Mouse (Mus musculus) testis, postnatal 14 days (tissue): Measurements from ENCODE around the gene Tvp23b.

Source experiments
- DNase-seq: peaks from one replicate; pipeline ENCODE4 v3.0.0; 2021; ENCODE audit warnings: low spot score

Gene Tvp23b

DNA sequence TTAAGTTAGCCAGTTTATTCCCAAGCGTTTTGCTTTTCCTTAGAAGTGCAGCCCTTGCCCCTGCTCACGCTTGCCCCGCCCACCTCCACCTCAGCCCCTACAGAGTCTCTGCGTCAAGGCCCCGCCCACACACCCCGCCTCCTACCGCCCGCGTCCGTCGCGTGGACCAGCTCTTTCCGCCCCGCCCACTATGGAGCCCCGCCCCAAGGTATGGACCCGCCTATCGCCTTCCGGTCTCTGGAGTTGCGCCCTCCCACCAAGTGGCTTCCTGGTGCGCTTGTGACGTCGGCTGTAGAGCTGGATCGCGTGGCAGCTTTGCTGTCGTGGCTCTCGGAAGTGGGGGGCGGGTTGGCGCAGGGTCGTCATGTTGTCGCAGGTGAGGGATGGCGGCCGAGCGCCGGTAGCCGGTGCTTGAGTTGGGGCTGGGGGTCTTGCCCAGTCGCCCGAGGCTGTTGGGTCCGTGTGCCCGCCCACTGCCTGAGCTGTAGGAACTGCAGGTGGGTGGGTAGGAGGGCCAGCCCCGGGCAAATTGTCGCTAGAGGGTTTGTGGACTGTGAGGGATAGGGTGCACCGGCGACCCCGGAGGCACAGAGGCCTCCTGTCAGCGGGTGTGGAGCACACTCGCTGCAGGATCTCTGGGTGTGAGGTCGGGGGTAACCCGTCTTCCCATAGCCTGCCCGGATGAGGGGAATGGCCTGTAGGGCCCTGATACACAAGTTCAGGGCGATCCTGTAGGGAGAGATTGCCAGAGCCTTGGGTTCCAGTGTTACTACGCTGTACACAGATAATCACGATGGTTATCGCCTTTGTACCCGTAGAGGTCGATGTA, at the start of gene Tvp23b:
Tvp23b (plus strand) TSS at position 236 of the 829 bp plus-strand sequence.
- peak; percentile 98 for DNase-seq

DNA sequence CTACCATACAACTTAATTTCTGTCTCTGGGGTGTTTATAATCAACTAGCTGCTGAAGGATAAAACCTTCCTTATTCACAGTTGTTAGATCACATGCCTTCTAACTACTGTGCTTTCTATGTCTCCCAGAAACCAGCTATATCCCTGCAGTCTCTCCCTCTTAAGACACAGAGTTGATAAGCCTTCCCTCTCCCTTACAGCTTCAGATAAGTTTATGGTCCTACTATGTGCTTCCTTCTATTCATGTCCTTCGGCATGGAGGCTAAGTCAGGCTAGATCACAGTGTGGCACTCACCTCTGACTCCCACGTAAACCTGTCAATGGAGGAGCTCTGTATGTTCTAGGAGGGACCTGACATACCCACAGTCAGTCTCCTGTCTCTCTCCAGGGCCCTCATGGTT, 48.9 kb upstream of the Tvp23b start:
- DNase-seq: no peak

DNA sequence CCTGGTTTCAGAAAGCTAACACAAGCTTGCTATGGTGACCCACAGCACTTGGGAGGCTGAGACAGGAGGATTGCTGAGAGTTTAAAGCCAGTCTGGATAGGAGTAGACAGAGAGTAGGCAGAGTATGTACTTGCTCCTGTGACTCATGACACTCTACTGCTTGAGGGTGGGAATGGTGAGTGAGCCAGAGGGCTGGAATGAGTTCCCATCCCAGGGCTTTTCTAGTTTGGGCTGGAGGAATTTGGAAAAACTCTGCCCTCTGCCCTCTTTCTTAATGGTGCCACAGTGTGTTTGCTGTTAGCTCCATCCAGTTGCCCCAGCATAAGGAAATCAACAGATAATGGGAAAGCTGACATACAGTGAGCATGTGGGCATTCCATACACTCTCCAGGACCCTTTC, 47.3 kb upstream of the Tvp23b start:
- no peak for DNase-seq

DNA sequence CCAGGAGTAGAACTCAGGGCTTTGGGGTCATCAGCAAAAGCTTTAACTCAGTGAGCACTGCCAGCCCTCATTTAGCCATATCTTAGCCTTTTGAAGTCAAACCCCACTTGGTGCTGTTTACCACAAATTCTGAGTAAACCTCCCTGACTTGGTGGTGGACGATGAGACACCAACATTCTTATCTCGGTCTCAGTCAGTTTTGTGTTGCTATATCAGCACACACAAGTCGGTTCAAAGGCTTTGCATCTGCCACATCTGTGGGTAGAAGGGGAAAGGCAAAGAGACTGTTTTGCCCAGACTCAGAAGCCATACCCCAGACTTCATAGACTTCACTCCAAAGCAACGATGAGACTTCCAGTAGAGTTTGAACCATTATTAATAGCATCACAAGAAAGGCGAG, 34.7 kb upstream of the Tvp23b start:
- no peak for DNase-seq

DNA sequence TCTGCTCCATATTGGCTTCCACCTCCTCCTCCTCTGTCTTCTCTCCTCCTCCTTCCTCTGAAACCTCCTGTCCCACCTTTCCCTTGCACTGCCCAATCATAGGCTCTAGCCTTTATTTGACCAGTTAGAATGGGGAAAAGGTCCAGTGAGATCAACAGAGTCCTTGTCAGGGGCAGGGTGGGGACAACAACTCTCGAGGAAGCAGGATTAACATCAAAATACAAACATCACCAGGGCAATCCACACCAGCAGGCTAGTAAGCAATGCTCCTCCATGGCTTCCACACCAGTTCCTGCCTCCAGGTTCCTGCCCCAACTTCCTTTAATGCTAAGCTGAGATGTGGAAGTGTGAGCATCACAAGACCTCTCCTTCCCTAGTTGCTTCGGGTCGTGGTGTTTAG, 33.5 kb upstream of the Tvp23b start:
- no peak for DNase-seq

DNA sequence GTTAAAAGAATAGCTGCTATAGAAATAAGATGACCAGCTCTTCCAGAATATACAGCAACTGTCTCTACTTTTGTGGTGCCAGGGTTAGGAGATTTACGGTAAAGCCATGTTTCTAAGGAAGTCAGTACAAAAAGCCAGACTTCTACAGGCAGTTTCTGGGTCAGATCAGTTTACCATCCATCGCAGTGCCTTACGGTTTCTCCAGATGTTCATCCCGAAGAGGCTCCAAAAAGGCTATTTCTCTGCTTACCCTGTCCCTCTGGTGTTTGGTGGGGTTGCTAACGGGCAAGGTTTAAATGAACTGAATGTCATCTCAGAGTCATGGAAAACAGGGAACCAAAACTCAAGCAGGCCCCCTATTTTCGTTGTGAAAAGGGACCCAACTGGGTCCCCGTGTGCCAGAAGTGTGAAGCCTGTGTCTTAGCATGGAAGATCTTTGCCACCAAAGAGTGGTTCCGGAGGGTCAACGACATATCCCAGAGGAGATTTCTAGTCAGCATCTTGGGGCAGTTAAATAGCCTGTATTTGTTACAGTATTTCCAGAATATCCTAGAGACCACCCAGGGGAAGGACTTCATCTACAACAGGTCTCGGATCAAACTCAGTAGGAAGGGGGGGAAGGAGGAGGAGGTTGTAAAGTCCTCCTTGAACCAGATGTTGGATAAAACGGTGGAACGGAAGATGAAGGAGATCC, 32.1 kb upstream of the Tvp23b start, which contains the start of gene Fbxw10:
Fbxw10 (plus strand) TSS at position 109 of the 694 bp plus-strand sequence.
- no peak for DNase-seq

DNA sequence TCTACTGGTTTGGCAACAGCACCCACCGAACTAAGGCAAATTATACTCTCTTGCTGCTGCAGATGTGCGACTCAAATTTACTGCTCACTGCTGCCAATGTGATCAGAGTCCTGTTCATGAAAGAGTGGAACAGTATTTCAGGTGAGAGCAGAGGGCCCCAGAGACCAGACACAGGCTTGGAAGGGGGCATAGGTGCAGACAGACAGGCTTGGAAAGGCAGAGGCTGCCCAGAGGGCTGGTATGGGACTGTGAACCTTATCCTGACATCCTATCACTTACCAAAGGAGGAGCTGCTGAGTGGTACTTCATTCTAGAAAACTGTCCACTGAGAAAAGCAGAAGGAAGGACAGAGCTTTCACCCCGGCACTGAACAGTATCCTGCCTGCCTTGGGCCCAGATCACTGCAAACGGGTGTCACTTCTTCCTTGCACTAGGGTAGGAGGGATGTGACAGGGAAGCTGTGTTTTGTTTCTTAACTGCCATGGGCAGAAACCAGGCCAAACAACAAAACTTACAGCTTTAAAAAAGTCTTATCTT, 31.5 kb upstream of the Tvp23b start:
- no peak for DNase-seq

DNA sequence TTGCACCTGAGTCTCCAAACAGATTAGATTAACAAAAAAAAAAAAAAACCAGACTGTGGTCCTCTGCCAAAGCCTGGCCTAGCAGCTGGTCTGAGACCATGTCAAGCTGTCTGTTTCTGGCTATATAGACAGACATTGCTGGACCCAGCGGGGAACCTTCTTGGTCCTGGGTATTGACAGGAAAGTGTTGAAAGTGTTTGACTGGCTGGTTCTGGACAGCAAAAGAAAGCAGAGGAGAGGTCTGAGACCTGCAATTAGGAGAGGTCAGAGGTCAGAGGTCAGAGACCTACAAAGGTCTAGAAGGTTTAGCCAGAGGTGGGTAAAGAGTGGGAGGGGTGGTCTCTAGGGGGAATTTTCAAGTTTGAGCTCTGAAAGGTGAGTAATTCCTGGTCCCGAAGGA, 31.0 kb upstream of the Tvp23b start:
- no peak for DNase-seq

DNA sequence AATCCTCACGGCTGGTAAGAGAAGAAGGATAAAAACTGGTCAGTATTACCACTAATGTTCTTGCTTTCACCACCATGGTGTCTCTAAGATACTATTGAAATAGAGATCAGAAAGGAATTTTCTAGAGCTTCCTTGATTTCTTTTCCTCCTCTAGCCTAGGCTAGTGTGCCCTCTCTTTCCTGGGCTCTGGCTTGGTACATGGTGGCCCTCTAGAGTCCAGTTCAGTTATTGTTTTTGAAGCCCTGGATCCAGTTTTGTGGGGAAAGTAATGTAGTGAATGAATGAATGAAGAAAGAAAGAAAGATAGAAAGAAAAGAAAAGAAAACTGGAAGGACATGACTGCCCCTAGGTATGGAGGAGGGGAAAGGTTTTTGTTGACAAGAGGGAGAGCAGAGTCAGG, 28.1 kb upstream of the Tvp23b start:
- DNase-seq: no peak

DNA sequence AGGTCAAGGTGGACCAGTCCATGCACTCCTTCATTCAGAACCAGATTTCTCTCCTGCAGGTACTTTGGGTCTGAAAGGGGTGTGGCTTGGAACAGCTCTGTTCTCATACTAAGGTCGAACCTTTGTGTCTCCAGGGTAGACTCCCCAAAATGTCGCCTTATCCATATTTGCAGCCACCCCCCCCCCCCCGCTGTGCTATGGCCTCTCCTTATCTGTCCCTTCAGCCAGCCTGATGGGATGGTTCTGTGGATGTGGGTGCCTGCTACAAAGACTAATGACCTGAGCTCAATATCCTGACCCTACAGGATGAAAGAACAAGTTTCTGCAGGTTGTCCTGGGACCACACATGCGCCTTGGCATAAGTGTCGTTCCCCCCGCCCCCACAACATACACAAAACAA, 25.9 kb upstream of the Tvp23b start:
- no peak for DNase-seq

DNA sequence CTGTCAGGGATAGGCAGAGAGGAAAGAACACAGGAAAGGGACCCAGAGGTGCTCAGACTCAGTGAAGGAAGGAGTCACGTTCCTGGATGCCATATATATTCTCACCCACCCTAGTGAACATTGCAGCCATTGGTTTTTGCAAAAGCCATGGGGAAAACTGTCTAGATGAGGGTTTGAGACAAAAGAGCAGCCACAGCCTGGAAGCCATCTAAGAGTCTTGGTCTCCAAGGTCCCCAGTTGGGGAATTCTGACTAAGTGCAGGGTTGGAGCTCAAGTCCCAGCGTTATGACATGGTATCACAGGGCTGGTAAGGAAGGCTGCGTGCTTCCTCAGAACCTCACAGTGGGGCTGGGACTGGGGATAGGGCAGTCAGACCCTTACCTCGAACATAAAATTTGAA, 13.7 kb upstream of the Tvp23b start:
- DNase-seq: no peak

DNA sequence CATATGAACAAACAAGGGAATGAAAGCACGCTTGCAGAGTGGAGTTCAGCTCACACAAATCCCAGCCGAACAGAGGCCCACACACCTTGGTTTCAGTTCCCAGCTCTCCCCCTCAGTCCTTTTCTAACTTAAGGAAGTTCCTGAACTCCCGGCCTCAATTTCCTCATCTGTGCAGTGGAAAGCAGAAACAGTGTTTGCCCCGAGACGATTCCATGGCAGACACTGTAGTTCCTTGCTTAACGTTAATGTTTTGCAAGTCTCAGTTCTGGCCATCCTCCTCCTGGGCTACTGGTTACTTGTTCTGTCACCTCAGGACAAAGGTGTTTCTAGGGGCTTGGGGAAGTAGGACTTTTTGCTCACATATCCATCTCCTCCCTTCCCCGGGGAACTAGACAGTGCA, 12.6 kb upstream of the Tvp23b start:
- no peak for DNase-seq

DNA sequence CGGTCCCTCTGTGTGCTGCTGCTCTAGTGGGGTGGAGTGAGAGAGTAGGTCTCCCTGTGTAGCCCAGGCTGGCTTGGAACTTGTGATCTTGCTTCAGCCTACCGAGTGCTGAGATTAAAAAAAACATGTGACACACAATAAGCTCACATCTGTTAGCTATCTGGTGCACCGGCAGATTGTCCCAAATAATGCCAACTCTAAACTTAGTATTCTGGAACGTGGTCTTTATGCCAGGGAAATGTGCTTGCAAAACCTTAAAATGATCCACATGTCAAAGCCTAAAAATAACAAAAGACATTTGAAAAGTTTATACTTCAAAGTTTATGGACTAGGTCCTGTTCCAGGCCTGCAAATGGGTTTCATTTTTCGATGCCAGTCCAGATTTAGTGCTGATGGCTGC, 10.1 kb upstream of the Tvp23b start:
- no peak for DNase-seq

DNA sequence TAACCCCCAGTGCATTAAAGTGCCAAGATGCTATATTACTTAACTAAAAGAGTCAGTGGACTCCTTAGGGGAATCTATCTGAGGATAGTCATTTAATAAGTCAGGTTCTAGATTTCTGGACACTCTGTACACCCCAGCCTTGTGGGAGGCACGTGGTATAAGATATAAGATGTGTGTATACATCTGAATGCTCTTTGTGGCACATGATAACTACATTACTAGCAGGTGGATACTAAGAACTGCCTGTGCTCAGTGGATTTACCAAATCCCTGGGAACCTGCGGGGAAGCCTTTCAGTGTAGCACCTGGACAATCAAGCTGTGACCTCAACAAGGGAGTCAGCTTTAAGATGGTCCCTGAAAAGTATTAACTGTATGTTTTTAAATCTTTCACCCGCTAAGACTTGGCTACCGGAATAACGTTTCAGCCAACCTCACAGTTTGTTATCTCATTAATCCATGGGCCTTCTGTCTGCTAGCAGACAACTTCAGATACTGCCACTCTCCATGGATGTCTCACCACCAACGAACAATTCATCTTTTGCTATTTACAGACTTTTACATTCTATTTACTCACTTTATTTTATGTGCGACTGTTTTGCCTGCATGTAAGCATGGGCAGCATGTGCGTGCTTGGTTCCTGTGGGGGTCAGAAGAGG, 9.4 kb upstream of the Tvp23b start:
- DNase-seq: no peak

DNA sequence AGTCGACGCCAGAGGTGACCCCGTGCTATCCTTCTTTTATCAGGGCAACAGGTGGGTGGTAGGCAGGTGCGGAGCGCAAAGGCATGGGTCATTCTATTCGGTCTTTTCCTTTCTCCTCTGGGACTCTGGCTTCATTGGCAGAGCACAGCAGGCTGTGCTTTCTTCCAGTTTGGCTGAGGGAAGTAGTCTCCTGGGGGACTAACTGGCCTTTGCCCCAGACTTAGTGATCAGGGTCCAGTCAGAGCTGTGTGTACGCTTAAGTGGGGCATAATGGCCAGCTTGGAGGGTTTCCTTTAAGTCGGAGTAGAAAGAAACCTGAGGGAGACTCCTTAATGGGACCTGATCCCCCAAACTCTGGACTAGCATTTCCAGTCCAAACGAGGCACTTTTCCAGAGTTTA, 5.8 kb upstream of the Tvp23b start:
- no peak for DNase-seq

DNA sequence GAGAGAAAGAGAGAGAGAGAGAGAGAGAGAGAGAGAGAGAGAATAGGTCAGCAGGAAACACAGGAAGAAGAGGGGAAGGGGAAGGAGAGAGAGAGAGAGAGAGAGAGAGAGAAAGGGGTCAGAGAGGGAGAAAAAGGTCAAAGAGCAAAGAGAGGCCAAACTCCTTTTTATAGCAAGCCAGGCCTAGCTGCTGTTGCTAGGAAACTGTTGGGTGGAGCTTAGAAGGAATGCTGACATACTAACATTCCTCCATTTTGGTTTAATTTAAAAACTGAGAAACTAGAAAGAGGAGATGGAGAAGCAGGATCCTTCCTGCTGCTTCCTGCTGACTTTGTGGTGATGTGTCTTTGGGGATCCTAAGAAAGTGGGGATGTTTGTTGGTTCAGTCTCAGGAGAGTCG, 3.6 kb upstream of the Tvp23b start:
- DNase-seq: no peak

DNA sequence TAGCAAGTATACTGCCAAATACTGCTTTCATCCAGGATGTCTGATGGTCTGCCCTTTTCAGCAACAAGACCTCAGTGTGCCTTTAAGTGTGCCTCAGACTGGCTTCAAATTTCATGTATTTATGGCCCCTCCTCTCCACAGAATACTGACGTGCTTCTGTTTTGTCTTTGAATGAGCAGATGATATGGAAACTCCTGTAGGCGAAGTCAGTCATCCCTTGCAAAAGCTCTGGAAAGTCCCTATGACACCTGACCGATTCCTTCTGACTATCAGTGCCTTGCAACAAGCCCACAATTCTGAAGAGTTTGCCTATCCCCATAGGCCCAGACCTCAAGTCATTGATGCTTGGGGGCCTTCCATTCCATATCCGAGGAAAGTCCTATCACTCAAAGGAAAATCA, 2.8 kb upstream of the Tvp23b start:
- no peak for DNase-seq

DNA sequence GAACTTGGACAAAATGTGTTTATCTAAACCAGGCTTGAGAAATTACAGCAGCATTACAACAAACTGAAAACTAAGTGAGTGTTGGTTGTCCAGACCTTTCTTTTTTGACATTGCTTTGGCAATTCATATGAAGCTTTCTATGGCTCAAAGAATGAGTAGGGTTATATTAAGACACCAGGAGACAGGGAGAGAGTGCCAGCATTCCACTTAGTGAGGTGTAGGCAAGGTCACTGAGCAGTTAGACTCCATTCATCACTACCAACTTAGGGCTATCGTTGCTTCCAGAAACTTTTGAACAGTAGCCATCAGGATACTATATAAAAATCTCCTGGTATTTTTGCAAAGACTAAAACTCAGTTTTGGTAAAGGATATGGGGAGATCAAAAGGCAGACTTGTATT, 1.9 kb upstream of the Tvp23b start:
- DNase-seq: no peak

DNA sequence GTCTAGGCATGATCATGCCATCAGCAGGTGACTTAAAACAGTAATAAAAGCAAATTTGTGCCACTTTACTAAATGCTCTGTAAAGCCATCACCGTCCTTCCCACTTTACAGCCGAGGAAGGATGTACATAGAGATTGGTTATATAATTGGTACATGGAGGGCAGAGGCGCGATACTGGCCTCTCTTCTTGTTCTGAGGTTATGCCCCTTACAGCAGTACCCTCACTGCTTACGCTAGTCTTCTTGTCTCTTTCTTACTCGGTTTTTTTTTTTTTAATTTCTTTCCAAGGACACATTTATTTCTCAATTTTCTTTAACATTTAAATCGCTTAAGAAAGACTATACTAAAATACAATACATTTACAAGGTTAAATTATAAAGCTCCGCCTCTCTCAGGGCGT, 527 bp upstream of the Tvp23b start:
- DNase-seq: no peak

DNA sequence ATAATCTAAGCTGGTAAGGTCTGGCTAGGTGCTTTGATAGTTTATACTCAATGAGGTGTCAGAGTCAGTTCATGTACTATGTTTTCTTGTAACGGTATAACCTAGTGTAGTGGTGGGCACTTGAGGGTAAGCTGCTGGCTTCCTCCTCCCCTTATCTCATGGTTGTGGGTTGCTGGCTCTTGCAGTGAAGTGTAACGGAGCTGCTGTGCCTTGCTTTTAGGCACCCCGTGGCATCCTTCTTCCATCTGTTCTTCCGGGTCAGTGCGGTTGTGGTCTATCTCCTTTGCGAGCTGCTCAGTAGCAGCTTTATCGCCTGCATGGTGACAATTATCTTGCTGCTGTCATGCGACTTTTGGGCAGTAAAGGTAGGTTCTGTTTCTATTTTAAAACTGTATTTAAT, 4.2 kb downstream of the Tvp23b start:
- DNase-seq: no peak

DNA sequence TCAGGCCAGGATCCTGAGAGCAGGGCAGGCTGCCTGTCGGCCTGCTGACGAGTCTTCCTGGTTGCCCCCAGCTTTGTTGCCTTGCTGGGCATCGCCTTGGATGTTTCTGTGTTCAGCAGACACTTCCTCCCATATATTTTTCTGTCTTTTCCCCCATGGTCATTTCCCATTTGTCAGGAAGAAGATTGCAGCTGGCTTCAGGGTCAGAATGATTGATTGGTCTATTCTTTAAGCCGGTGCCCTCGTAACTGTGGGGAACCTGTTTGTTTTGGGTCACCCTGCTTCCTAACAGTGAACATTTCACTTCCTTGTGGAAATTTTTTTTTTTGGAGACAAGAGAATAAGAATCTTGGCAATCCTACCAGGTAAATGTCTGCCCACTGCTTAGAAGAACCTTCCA, 6.1 kb downstream of the Tvp23b start:
- no peak for DNase-seq

DNA sequence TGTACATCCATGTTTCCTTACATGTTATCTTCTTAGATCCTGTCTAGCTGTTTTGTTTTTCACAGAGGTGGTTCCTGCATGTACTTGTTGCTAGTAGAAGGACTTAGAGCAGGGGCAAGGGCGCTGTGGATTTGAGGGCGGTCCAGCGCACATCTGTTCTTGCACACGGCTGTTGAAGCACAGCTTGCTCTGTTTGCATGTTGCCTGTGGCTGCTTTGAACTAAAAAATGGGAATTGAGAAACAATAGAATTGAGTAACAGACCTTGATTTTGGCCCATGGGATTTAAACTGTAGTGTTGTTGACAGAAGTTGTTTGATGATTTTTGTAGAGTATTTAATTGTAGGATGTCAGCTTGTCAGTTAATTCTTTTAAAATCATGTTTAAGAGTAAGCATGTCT, 11.5 kb downstream of the Tvp23b start:
- no peak for DNase-seq

DNA sequence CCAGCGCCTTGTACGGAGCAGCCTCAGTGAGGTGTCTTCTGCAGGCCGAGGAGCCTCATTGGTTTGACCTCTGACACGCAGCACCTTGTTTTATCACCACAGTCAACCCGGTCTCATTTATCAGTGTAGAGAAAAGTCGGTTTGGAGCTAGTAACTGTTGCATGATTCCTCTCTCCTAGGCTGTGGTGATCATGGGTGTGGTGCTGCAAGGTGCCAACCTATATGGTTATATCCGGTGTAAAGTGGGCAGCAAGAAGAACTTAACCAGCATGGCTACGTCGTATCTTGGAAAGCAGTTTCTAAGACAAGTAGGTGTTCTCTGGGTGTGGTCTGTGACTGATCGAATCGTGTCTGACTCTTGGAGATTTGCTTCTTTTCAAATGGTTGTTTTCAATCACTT, 12.5 kb downstream of the Tvp23b start:
- no peak for DNase-seq
